Mouse (Mus musculus): ENCODE measurements around the gene 3110040M04Rik.

Gene 3110040M04Rik

DNA sequence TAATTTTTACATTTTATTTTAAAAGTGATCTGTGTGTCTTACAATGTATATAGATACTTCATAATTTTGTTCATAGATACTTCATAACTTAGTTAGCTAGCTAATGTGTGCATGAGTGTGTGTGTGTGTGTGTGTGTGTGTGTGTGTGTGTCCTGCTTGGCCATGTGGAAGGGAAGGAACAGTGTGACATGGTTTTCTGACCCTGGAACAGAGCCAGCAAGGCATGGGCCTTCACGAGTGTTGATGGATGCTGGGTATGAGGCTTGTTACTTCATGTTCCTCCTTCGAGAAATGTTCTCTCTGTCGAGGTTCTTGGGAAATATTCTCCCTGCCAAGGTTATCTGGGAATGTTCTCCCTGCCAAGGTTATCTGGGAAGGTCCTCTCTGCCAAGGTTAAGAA is 29.8 kb downstream of the 3110040M04Rik start:
- no peak for DNase-seq (ENCODE audit: low read depth, low spot score)

DNA sequence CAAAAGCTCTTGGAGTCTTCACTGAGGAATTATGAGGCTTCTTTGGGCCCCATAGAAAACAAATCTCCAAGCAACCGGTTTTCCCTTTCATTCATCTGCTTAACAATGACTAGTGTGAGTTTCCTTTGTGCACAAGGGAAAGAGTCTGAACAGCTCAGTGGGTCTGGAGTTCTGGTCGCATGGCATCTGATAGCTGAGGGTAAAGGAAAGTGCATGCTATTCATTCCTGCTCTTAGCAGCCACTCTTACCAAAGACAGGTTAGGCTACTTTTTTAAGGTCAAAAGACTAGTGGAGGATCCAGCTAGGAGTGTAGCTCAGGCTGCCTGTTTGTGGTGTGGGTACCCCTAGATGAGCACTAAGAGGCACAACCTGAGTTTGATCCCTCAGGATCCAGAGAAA is 31.7 kb downstream of the 3110040M04Rik start:
- DNase-seq (ENCODE audit: low read depth, low spot score), result no peak

DNA sequence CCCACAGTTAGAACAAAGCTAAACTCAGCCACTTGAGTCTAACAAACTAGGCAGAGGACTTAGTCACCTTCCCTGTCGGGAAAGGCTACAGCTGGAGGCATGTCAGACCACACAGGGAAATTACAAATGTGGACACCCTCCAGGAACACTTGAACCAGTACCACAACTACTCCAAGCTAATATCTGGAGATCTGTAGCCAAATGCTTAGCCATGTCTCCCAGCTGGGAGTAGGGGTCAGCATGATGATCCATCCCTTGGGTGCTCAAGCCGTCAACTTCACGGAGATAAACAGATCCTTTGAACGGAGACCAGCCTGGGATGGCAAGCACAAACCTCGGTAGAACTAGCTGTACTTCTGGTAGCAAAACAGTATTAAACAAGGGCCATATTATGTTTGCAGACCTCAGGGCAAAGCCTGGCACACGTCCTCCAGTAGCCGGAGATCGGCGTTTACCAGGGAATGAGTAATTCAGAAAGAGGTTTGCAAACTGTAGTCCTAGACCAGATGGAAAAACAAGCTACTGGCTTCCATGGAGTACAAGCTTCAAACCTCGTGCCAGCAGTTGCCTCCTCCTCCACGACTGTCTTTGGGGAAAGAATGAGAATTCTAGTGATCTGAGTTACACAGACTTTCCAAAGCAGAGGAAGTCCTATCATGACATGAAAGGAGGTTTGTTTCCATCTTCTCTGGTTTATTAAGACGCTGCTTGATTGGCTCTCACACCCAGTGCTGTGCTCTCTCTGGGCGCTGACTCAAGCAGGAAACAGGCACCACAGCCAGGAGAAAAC is 32.4 kb downstream of the 3110040M04Rik start:
- DNase-seq (ENCODE audit: low read depth, low spot score), result no peak

DNA sequence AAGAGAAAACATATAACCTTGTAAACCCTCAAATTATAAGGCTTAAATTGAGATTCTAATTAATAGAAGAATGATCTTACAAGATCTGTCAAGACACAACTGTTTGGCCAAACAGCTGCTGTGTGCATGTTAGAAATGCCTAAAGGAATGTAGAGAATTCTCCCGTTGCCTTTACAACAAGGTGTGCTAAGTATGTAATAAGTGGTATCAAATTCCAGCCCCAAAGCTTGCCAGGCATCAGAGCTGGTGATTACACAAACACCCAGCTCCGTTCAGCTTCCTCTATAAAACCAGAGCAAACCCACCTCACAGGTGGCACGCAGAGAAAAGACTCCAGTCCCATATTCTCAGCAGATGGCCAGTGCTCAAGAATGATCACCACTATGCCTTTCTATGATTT is 33.9 kb downstream of the 3110040M04Rik start:
- DNase-seq (ENCODE audit: low read depth, low spot score), result no peak

DNA sequence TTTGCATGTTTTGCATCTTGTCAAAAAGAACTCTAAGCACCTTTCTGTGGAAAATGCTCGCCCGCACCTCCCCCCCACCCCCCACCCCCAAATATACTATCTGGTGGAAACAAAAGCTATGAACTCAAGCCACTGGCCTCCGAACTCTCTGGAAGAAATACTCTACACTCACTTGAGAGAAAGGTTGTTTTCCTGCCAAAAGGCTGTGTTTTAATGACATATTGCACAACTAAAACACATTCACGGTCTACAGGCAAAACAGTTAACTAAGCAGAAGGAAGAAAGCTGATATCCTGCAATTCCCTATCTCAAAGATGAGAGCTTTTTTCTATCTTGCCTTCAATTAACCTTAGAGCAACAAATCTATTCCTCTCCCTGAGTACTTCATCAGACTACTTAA is 39.4 kb downstream of the 3110040M04Rik start:
- no peak for DNase-seq (ENCODE audit: low read depth, low spot score)

DNA sequence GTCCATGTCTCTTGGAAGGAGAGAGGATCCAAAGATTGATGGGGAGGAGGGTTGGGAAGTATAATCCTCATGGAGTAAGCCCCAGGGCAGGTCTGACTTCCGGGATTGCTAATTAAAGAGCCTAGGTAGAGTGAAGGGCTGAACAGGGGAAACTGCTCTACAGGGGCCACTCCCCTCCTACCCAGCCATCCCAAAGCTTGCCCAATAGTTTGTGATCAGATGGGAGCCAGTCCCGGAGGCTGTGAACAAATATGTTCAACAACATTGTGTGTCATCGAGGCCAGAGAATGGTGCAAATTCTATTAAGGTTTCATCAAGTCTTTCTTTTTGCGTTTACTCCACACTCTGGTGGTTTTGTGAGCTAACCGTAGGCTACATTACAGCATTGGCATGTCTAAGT is 40.1 kb downstream of the 3110040M04Rik start:
- no peak for DNase-seq (ENCODE audit: low read depth, low spot score)

DNA sequence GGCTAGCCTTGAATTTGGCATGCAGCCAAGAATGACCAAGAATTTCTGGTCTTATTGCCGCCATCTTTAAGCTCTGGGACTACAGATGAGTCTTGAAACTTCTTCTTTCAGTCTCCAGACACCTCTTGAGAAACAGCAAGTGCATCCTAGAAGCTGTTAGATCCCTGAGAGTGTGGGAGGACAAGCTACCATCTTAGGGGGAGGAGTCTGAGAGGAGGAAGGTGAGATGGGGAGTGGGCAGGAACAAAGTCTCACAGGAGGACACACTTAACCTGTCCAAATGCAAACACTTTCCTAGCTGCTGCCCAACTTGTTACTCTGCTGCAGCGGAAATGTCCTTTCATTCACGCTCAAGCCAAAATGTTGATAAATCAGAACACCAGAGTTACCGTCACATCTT is 40.8 kb downstream of the 3110040M04Rik start:
- no peak for DNase-seq (ENCODE audit: low read depth, low spot score)

DNA sequence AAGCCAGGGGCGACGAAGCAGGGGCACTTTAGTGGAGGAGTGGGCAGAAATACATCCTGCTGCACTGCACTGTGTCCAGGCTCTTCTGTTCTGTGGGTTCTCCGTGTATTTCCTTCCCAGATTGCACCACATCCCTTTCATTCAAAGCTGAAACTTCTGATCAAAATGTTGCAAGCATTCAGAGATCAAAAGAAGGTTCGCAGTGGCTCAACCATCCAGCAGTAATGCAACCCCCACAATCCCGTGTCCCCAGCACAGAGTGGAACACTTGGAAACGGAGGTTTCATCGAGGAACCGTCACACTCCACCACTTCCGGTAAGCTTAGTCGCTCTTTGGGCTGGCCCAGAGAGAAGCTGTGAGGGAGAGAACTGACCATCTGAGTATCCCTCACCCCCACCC is 41.2 kb downstream of the 3110040M04Rik start:
- no peak for DNase-seq (ENCODE audit: low read depth, low spot score)

DNA sequence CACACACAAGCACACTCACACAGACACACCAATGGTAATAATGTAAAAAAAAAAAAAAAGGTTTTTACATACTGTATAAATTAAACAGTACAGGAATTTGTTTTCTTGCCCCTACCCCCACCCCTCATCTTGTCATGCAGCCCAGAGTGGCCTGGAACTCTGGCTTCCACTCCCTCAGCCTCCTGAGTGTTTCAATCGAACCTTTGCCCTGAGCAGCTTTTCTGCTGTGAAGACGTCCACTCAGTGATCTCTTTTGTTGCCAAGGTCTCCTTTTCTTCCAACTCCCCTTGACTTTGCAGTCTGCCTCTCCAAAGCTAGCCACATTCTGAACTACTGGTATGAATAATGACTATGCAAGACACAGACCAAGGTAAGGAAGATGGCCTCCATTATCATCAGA is 41.9 kb downstream of the 3110040M04Rik start:
- no peak for DNase-seq (ENCODE audit: low read depth, low spot score)

DNA sequence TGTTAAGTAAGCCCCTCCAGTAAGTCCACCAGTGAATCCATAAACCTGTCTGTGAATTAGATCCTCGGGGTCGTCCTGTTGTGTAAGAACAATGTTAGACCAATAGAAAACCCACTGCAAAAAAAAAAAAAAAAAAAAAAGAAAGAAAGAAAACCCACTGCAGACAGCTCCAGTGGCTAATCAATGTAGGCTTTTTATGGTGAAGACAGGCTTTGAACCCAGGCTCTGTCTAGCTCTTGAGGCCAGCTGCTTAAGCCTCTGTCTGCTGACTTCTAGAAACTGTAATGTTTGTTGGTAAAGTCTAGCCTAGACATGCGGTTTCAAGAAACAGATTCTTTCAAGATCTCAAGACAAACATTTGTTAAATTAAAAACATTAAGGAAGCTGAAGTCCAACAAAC is 46.2 kb downstream of the 3110040M04Rik start:
- no peak for DNase-seq (ENCODE audit: low read depth, low spot score)

DNA sequence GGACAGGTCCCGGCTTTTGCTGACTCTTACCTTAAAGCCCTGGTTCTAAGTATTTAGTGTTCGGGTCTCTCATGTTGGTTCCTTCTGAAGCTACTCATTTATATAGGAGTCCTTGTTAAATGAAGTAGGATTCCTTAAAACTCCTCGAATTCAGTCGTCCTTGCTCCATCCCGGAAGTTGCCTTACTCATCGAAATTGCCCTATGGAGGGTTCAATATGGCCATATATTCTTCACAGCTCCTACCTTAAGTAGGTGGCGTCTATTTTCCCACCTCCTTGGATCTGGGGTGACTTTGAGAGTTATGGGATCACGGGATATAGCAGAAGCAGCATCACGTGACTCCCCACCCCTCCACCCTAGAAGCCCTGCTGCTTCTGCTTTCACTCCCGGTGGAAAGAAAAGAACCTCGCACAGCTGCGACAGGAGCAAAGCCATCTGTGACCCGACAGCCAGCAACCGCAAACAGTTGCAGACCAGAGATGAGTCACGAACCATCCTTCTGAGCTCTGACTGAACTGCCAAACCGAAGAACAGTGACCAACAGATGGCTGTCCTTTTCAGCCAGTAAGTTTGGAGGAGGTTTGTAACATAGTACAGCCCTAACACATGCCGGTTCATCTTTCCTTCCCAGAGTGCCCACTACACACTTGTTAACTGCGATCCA is 46.7 kb downstream of the 3110040M04Rik start:
- DNase-seq (ENCODE audit: low read depth, low spot score), result no peak

DNA sequence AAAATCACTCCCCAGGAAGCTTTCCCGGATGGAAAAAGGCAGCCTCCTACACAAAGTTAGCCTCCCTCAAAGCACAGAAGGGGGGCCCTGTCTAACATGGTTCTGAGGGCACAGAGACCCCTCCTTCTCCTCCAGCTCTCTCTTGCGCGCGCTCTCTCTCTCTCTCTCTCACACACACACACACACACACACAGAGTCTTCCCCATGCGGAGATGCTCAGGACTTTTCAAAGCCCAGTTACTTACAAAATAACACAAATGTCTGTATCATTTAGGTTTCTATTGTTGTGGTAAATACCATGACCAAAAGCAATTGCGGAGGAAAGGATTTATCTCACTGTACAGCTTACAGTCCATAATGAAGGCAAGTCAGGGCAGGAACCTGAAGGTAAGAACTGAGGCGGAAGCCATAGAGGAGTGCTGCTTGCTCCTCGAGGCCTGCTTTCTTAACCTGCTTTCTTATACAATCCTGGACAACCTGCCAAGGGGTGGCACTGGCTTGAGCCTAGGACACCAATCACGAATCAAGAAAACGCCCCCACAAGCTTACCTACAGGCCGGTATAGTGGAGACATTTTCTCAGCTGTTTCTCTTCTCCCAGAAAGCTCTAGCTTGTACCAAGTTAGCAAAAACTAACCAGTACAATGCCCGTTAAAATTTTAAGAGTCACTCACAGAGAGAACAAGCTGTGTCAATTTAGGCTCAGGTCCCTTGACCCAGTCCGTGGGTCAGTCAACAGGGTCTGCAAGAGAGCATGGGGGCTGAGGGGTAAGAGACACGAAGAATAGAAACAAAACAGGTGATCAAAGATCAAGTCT is 47.5 kb downstream of the 3110040M04Rik start:
- DNase-seq (ENCODE audit: low read depth, low spot score), result no peak
